Mouse (Mus musculus) E14TG2a.4 (cell line): Measurements from ENCODE around the gene Olfr1279.

Experiments
- CTCF ChIP-seq: conservative IDR thresholded peaks from 2 replicates; pipeline ENCODE4 v1.5.1; 2014; ENCODE audit warnings: low read length
- NANOG ChIP-seq: IDR thresholded peaks from 2 replicates; pipeline ENCODE4 v1.6.1; 2014; ENCODE audit warnings: borderline replicate concordance, low read length, mixed read lengths

GRCm38 (mm10) chr2:111335976-111336375, 35.5 kb downstream of the Olfr1279 start, which contains the start of gene Olfr1282:
- TF ChIP-seq NANOG, result no peak
- no peak for TF ChIP-seq CTCF
